Mouse (Mus musculus) olfactory bulb, adult 2 months (tissue): ENCODE results near the gene Sox5.

Experiments used
- CTCF ChIP-seq: fragments of 200-500 bp; IDR thresholded peaks from 2 replicates; pipeline ENCODE4 v1.5.1; 2012; ENCODE audit warnings: low read depth, mild to moderate bottlenecking, low read length, moderate library complexity; ENCODE audit not compliant: insufficient read depth
- POLR2A ChIP-seq: fragments of 200-500 bp; IDR thresholded peaks from 2 replicates; pipeline ENCODE4 v1.6.1; 2012; ENCODE audit warnings: mild to moderate bottlenecking, low read depth, low read length, moderate library complexity; ENCODE audit not compliant: insufficient read depth

DNA sequence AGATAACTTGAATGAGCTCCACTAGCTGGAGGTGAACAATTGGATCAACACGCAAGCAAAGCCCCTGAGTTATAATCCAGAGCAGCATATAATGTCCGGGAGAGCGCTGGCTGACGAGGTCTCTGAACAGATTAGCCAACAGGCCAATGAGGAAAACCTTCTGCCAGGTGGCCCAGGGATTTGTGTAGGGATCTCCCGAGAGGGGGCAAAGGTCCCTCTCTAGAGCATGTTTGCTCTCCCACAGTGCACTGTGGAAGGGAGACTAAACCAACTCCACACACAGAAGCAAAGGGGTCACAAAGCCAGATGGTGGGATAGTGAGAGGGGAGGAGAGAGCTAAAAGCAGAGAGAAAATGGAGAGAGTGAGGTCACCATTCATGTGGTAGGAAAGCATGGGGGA is 128.9 kb downstream of the Sox5 start:
- TF ChIP-seq POLR2A (no peak), CTCF (no peak)
